Mouse (Mus musculus): Measurements from ENCODE around the gene Zfp512b.

- 0 out of 2 replicates have a peak, but pooled peaks have one; percentile 44 for TF ChIP-seq POLR2AphosphoS2 (IDR thresholded peaks at IDR 0.05; ENCODE audit: low read depth, low read length)
- TF ChIP-seq MAZ (IDR thresholded peaks at IDR 0.05; ENCODE audit: low read depth, low read length): 0 out of 2 replicates have a peak, but pooled peaks have one; percentile 20
- TF ChIP-seq CTCF (conservative IDR thresholded peaks at IDR 0.05 in 1 of 2, IDR thresholded peaks at IDR 0.05 in 1 of 2; ENCODE audit: low read depth in 2 of 2, low read length in 2 of 2): no peak
- TF ChIP-seq POLR2A (IDR thresholded peaks at IDR 0.05; ENCODE audit: low read depth, low read length): peak; percentile 80
These were observed 8.5 kb upstream of the Zfp512b start for GRCm38 (mm10) chr2:181600828-181601750.

All from CH12.LX (cell line).